Mouse (Mus musculus): ENCODE data around the gene Arl6ip6. TPM values are rescaled to one million over a fixed set of nuclear protein-coding genes. Genes with fewer than 3 reads are reported as not detected.

Arl6ip6 gene
- 24.3 TPM for polyA plus RNA-seq (2017; shearing (Covaris generic))

GRCm38 (mm10) chr2:53191523-53192220 is at the start of gene Arl6ip6:
TSS of gene Arl6ip6 (plus strand) at chr2:53191726.

GRCm38 (mm10) chr2:53190684-53191511 is 628 bp upstream of the Arl6ip6 start, which contains the start of gene Prpf40a:
TSS of gene Prpf40a (minus strand) at chr2:53191284.

Other genes with a start within 250 kb of the Arl6ip6 start
- 137 TPM for gene Prpf40a, start 442 bp upstream of the Arl6ip6 start, polyA plus RNA-seq (2017; shearing (Covaris generic))

Measured in CD4-positive, CD25-positive, alpha-beta regulatory T cell (primary cell).